Mouse (Mus musculus) ovary, postnatal 36 days (tissue): Measurements from ENCODE around the gene Nudt7.

Source experiments
- DNase-seq: peaks from one replicate; pipeline ENCODE4 v3.0.0; 2022; ENCODE audit warnings: low spot score, mixed read lengths

Gene Nudt7

GRCm38 (mm10) chr8:114143645-114144290, 10.4 kb downstream of the Nudt7 start:
- DNase-seq, result no peak

GRCm38 (mm10) chr8:114153311-114154045, 20.1 kb downstream of the Nudt7 start:
- DNase-seq, result no peak

DNA sequence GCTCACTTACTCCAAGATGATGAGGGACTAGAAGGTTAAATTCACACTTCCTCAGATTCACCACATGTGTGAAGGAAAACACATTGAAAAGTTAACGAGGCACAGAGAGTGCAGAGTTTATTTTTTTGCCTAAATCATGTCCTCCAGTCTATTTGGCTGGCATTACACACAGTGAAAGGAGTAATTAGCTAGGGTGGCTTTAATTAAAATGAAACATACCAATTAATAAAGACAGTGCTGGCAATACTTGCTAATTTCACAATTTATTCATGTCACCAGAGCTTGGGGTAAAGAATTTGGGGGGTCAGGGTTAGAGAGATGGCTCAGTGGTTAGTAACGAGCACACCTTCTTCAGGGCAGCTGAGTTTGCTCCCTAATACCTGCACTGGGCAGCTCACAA, 25.2 kb downstream of the Nudt7 start:
- no peak for DNase-seq

DNA sequence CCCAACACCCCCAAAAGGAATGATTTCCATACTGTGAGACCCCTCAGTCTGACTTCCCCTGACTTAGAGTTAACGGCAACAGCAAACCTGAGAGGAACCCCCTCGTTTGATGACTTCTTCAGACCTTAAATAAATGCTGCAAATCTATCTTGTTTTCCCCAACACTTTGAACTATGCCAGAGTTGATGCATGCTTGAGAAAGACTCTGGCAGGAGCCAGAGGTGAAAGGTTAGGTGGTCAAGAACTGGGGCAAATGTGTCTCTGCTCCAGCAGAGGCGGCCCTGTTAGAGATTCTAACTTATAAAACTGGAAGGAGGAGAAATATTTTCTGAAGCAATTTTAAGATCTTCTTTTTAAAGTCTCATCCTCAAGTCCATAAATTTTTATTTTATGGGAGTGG, 26.3 kb downstream of the Nudt7 start:
- no peak for DNase-seq

- DNase-seq, result no peak
These were observed 30.5 kb downstream of the Nudt7 start for GRCm38 (mm10) chr8:114163871-114164270.

DNA sequence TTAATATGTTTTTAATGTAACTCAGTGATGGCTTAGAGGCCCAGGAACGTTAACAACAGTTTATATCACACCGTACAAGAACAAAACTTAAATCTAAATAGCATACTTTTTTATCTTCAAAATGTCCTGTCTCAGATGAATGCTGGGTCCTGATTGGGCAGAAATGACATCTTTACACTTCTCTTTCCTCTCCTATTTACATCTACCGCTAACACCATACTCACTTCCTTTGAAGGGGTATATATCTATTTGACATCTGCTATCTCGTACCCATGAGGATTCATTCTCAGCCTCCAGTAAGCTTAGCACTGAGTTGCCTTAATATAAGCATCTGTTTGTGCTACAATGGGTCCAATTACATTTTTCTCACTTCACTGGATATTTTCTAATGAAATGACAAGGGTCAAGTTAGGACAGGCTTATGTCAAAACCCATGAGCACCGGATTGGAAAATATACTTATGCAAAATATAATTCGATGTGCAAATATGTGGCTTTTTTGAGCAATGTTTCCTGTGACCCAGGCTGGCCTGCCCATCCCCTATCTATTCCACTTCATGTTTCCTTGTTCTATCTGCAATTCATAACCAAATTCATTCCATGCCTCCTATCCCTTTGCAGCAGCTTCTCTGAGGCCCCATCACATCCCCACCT, 31.2 kb downstream of the Nudt7 start:
- DNase-seq, result no peak

DNA sequence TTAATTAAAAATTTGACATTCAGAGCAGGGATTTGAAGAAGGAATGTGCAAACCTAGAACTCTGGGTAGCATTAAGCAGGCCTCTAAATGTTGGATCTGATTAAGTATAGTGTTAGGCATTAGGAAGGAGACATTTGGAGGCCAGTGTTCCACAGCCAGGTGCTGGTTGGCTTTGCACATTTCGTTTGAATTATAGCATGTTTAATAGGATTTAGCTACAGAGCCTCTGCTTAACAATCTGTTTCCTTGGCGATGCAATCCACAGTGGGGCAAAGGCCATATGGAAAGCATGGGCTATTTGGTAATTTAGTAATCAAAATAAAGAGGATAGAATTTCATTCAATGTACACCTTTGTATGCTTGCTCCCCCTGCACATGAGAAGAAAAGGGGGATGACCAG, 32.4 kb downstream of the Nudt7 start:
- DNase-seq, result no peak

- no peak for DNase-seq
These were observed 43.4 kb downstream of the Nudt7 start for GRCm38 (mm10) chr8:114176721-114177120.

DNA sequence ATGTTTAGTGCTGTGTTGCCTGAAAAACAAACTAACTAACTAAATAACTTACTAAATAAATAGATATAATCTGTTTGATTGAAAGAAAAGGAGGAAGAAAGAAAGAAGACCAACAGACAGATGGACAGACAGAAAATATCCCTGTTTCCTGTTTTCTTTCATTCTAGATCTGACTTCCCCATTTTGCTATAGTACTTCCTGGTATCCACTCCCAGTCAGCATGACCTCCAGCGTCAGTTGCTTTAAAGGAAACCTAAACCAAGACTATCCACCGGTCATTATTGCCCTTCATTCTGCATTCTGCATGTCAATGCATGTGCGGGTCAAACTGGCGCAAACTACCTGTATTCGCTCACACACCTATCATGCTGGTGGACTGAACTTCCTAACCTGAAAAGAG, 60.0 kb downstream of the Nudt7 start:
- no peak for DNase-seq

DNA sequence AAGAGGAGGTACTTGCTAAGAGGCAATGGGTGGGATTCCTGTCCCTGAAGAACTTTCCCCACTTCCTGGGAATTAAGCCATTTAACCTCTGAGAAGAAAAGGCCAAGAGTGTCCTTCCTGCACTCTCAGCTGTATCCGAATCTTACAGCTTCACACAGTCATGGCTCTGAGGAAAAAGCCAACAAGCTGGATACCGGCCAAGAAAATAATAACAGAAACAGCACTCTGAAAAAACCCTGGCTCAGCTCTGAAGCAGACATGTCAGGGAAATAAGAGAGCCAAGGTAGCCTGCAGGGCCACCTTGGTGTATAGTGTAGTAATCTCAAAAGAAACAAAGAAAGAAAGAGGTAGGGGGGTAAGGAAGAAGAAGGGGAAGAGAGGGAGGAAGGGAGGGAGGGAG, 65.6 kb downstream of the Nudt7 start:
- DNase-seq, result no peak
